In the genomic region with DNA sequence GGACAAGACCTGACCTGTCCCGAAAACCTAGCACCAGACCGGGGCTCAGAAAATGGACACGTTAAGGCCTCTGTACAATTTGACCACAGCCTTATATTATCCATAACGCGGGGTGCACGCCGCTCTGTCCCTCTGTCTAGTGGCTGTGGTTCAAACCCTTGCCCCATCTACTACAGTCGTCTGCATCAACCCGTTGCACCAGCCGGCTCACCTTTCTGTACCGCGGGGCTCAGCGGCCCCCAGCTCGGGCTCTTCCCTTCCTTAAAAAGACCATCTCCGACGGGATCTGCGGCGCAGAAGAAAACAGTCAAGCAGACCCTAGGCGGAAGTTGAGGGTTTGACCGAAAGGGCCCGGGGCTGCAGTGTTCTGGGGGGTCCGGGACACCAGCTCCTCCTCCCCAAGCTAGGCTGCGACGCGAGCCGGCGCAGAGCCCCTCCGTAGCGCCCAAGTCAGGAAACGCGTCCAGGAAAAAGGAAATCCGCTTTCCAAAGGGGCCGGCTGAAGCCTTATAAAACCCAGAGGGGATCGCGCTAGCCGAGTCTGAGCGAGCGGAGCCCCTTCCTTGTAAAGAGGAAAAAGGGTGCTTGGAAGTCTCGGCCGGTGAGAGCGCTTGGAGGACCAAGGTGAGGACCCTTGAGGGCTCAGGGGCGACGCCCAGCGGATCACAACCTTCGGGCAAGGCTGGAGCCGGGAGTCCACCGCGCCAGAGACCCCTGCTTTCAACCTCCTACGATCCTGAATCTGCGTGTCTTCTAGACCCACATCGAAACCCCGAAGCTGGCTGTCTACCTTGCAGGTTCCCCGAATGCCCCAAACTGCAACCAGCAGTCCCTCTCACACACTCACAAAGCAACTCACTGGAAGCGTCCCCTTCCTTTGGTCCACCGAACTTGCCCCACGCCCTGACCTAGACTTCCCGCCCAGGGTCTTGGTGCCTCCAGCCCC, we compare ENCODE assay signal across 11 mouse cellular contexts. TPM values are rescaled to one million over a fixed set of nuclear protein-coding genes. Genes with fewer than 3 reads are reported as not detected.
DNase-seq lines count a peak whose midpoint lies in the region; ATAC-seq lines count a peak whose summit lies in the region.
"Had no signal": no experiment of that assay in that cellular context is flagged by ENCODE, and none has a peak within 500 bp of the region (broad histone marks: within the 10 kb centered on the region; RNA-seq: fewer than 3 reads in every experiment).

No protein-coding gene starts in this region.

- peak overlapping the region; percentile 34 for H3K27ac ChIP-seq in heart, embryonic 12.5 days (ENCODE audit: poor library complexity, severe bottlenecking)
- H3K27ac ChIP-seq in embryonic facial prominence, embryonic 11.5 days (replicated peaks; ENCODE audit: low read depth, low read length): no peak overlapping the region
- no peak overlapping the region for H3K27ac ChIP-seq in intestine, embryonic 14.5 days (ENCODE audit: low read depth)
- no peak overlapping the region for H3K27ac ChIP-seq in midbrain, embryonic 16.5 days (ENCODE audit: low read length)

- peak overlapping the region; percentile 68 for H3K9ac ChIP-seq in heart, embryonic 12.5 days
- H3K9ac ChIP-seq in embryonic facial prominence, embryonic 11.5 days (replicated peaks; ENCODE audit: low read length): no peak overlapping the region
- H3K9ac ChIP-seq in intestine, embryonic 14.5 days (ENCODE audit: low read length): no peak overlapping the region
- H3K9ac ChIP-seq in midbrain, embryonic 16.5 days (ENCODE audit: low read depth, low read length): no peak overlapping the region

- peak overlapping the region; percentile 53 for H3K4me3 ChIP-seq in heart, embryonic 12.5 days
- peak overlapping the region; percentile 25 for H3K4me3 ChIP-seq in embryonic facial prominence, embryonic 11.5 days (ENCODE audit: low read depth, low read length)
- peak overlapping the region; percentile 16 for H3K4me3 ChIP-seq in intestine, embryonic 14.5 days (ENCODE audit: low read depth, low read length)
- peak overlapping the region; percentile 9 for H3K4me3 ChIP-seq in midbrain, embryonic 16.5 days (ENCODE audit: low read depth, low read length)

- ATAC-seq in heart, embryonic 12.5 days (ENCODE audit: insufficient number of reproducible peaks, low FRiP score): peak; percentile 53
- ATAC-seq in embryonic facial prominence, embryonic 11.5 days (replicated peaks; ENCODE audit: insufficient number of reproducible peaks, low FRiP score, low TSS enrichment, low read depth): no peak
- ATAC-seq in intestine, embryonic 14.5 days (replicated peaks; ENCODE audit: low FRiP score, low TSS enrichment, low read depth): no peak
- ATAC-seq in midbrain, embryonic 16.5 days: no peak

- H3K4me2 ChIP-seq in heart, embryonic 12.5 days: peak overlapping the region; percentile 76
- H3K4me2 ChIP-seq in embryonic facial prominence, embryonic 11.5 days (ENCODE audit: low read depth, low read length): peak overlapping the region; percentile 34
- H3K4me2 ChIP-seq in intestine, embryonic 14.5 days (ENCODE audit: low read length): peak overlapping the region; percentile 44
- H3K4me2 ChIP-seq in midbrain, embryonic 16.5 days (ENCODE audit: low read length): peak overlapping the region; percentile 41

- no peaks in the 10 kb centered on the region for H3K36me3 ChIP-seq in heart, embryonic 12.5 days
- H3K36me3 ChIP-seq in embryonic facial prominence, embryonic 11.5 days (replicated peaks; ENCODE audit: control insufficient read depth, insufficient read depth, low read depth, low read length): no peaks in the 10 kb centered on the region
- H3K36me3 ChIP-seq in intestine, embryonic 14.5 days (ENCODE audit: control insufficient read depth, insufficient read depth, low read length): no peaks in the 10 kb centered on the region
- H3K36me3 ChIP-seq in midbrain, embryonic 16.5 days (ENCODE audit: control insufficient read depth, insufficient read depth, low read length): no peaks in the 10 kb centered on the region

- under 1% methylated on average over 57 of the region's 57 CpGs for WGBS in heart, embryonic 12.5 days
- WGBS in embryonic facial prominence, embryonic 11.5 days: under 1% methylated on average over 57 of the region's 57 CpGs
- 1% methylated on average over 57 of the region's 57 CpGs for WGBS in intestine, embryonic 14.5 days
- under 1% methylated on average over 57 of the region's 57 CpGs for WGBS in midbrain, embryonic 16.5 days

- peaks cover 82% of the 10 kb centered on the region for H3K27me3 ChIP-seq in heart, embryonic 12.5 days (replicated peaks)
- H3K27me3 ChIP-seq in embryonic facial prominence, embryonic 11.5 days (ENCODE audit: control insufficient read depth, insufficient read depth, low read length): peaks cover 70% of the 10 kb centered on the region
- peaks cover 88% of the 10 kb centered on the region for H3K27me3 ChIP-seq in intestine, embryonic 14.5 days (replicated peaks; ENCODE audit: control insufficient read depth, insufficient read depth, low read length)
- H3K27me3 ChIP-seq in midbrain, embryonic 16.5 days (ENCODE audit: control insufficient read depth, insufficient read depth, low read depth, low read length): peaks cover 63% of the 10 kb centered on the region

- H3K4me1 ChIP-seq in heart, embryonic 12.5 days (replicated peaks): peaks cover 34% of the 10 kb centered on the region
- peaks cover 10% of the 10 kb centered on the region for H3K4me1 ChIP-seq in embryonic facial prominence, embryonic 11.5 days (ENCODE audit: control insufficient read depth, insufficient read depth, low read length)
- H3K4me1 ChIP-seq in intestine, embryonic 14.5 days (replicated peaks; ENCODE audit: control insufficient read depth, insufficient read depth, low read length): peaks cover 12% of the 10 kb centered on the region; the same call in 1 of the 2 replicates
- H3K4me1 ChIP-seq in midbrain, embryonic 16.5 days (ENCODE audit: control insufficient read depth, insufficient read depth, low read length): peaks cover 30% of the 10 kb centered on the region

- no peaks in the 10 kb centered on the region for H3K9me3 ChIP-seq in heart, embryonic 12.5 days (replicated peaks)
- no peaks in the 10 kb centered on the region for H3K9me3 ChIP-seq in embryonic facial prominence, embryonic 11.5 days (replicated peaks; ENCODE audit: control insufficient read depth, low read length)
- H3K9me3 ChIP-seq in intestine, embryonic 14.5 days (ENCODE audit: control insufficient read depth, low read length): no peaks in the 10 kb centered on the region
- H3K9me3 ChIP-seq in midbrain, embryonic 16.5 days (replicated peaks; ENCODE audit: control insufficient read depth, low read length, poor library complexity, severe bottlenecking): no peaks in the 10 kb centered on the region

- DNase-seq in heart, postnatal 4 days: no peak
- peak; percentile 46 for DNase-seq in embryonic facial prominence, embryonic 11.5 days (ENCODE audit: low spot score)
- DNase-seq in intestine, embryonic 14.5 days (ENCODE audit: low spot score): peak; percentile 67
- no peak for DNase-seq in layer of hippocampus, adult 11-12 months (ENCODE audit: low spot score)
- no peak for DNase-seq in frontal cortex, postnatal 10 days (ENCODE audit: low spot score in 2 of 2)
- no peak for DNase-seq in Muller cell, postnatal 12 days (ENCODE audit: inconsistent ontology term)
- DNase-seq: gastrocnemius, postnatal 14 days; lung, postnatal 36 days; right cerebral cortex, postnatal 4 days had no signal

RNA-seq across cellular contexts. Expression of gene Fev, which starts 0.8 kb away (rescaled TPM):
- 3.9 and 4.0 TPM in 2 replicates for polyA plus RNA-seq in heart, embryonic 12.5 days (2016; fragmentation: Nextera tagmentation; extraction: Ambion mirVana)
- not detected for total RNA-seq in heart, postnatal 4 days (2021)
- polyA plus RNA-seq in embryonic facial prominence, embryonic 11.5 days (2014; fragmentation: Nextera tagmentation; extraction: Ambion mirVana): 0.40 and 0.62 TPM in 2 replicates
- 0.55 and 1.4 TPM in 2 replicates for polyA plus RNA-seq in intestine, embryonic 14.5 days (2014; fragmentation: Nextera tagmentation; extraction: Ambion mirVana)
- 1.6 and 2.9 TPM in 2 replicates for polyA plus RNA-seq in midbrain, embryonic 16.5 days (2015; fragmentation: Nextera tagmentation; extraction: Ambion mirVana)
- total RNA-seq: gastrocnemius, postnatal 14 days had no signal

RNA-seq across cellular contexts. Expression of gene Cryba2, which starts 8.5 kb away (rescaled TPM):
- polyA plus RNA-seq in heart, embryonic 12.5 days (2016; fragmentation: Nextera tagmentation; extraction: Ambion mirVana): not detected in 2 replicates
- not detected for total RNA-seq in heart, postnatal 4 days (2021)
- 0.62 and 5.2 TPM in 2 replicates for polyA plus RNA-seq in embryonic facial prominence, embryonic 11.5 days (2014; fragmentation: Nextera tagmentation; extraction: Ambion mirVana)
- polyA plus RNA-seq in intestine, embryonic 14.5 days (2014; fragmentation: Nextera tagmentation; extraction: Ambion mirVana): 2.5 TPM in 1 of 2 replicates, not detected in the other
- polyA plus RNA-seq in midbrain, embryonic 16.5 days (2015; fragmentation: Nextera tagmentation; extraction: Ambion mirVana): 0.45 and 0.51 TPM in 2 replicates
- total RNA-seq: gastrocnemius, postnatal 14 days had no signal

RNA-seq across cellular contexts. Expression of gene Cdk5r2, which starts 29.7 kb away (rescaled TPM):
- polyA plus RNA-seq in heart, embryonic 12.5 days (2016; fragmentation: Nextera tagmentation; extraction: Ambion mirVana): not detected in 2 replicates
- total RNA-seq in heart, postnatal 4 days (2021): not detected
- 0.84 and 1.1 TPM in 2 replicates for polyA plus RNA-seq in embryonic facial prominence, embryonic 11.5 days (2014; fragmentation: Nextera tagmentation; extraction: Ambion mirVana)
- 0.28 and 0.36 TPM in 2 replicates for polyA plus RNA-seq in intestine, embryonic 14.5 days (2014; fragmentation: Nextera tagmentation; extraction: Ambion mirVana)
- 8.1 and 9.7 TPM in 2 replicates for polyA plus RNA-seq in midbrain, embryonic 16.5 days (2015; fragmentation: Nextera tagmentation; extraction: Ambion mirVana)

RNA-seq across cellular contexts. Expression of gene Cfap65, which starts 50.9 kb away (rescaled TPM):
- not detected in 2 replicates for polyA plus RNA-seq in heart, embryonic 12.5 days (2016; fragmentation: Nextera tagmentation; extraction: Ambion mirVana)
- total RNA-seq in heart, postnatal 4 days (2021): not detected
- polyA plus RNA-seq in embryonic facial prominence, embryonic 11.5 days (2014; fragmentation: Nextera tagmentation; extraction: Ambion mirVana): 0.06 TPM in 1 of 2 replicates, not detected in the other
- polyA plus RNA-seq in intestine, embryonic 14.5 days (2014; fragmentation: Nextera tagmentation; extraction: Ambion mirVana): 0.15 and 0.27 TPM in 2 replicates
- polyA plus RNA-seq in midbrain, embryonic 16.5 days (2015; fragmentation: Nextera tagmentation; extraction: Ambion mirVana): 1.3 and 1.4 TPM in 2 replicates
- total RNA-seq: gastrocnemius, postnatal 14 days had no signal

Comparison
In these comparisons a context has a peak if more than half of its experiments do, and no peak if none do; other contexts are left out.
1. DNase-seq: peak in embryonic facial prominence, embryonic 11.5 days (single experiment) and intestine, embryonic 14.5 days (single experiment); none in heart, postnatal 4 days (single experiment), layer of hippocampus, adult 11-12 months (single experiment), frontal cortex, postnatal 10 days (0 of 2) and Muller cell, postnatal 12 days (single experiment).
2. Peak in every context shown above with its lines, with median percentiles within 50 percentile points of each other: H3K4me2 ChIP-seq and H3K4me3 ChIP-seq.